In genomic region chr7:99553222-99553884, GRCm38 (mm10) we compare ENCODE assay signal across 11 mouse cellular contexts. TPM values are rescaled to one million over a fixed set of nuclear protein-coding genes. Genes with fewer than 3 reads are reported as not detected.
DNase-seq lines count a peak whose midpoint lies in the region; ATAC-seq lines count a peak whose summit lies in the region.
"Had no signal": no experiment of that assay in that cellular context is flagged by ENCODE, and none has a peak within 500 bp of the region (broad histone marks: within the 10 kb centered on the region; RNA-seq: fewer than 3 reads in every experiment).

No protein-coding gene starts in this region.

- H3K4me3 ChIP-seq in heart, embryonic 16.5 days (ENCODE audit: low read length), result no peak overlapping the region
- H3K4me3 ChIP-seq in embryonic facial prominence, embryonic 10.5 days, result no peak overlapping the region
- no peak overlapping the region for H3K4me3 ChIP-seq in kidney, embryonic 16.5 days (ENCODE audit: low read length)

- H3K36me3 ChIP-seq in heart, embryonic 16.5 days (ENCODE audit: control insufficient read depth, insufficient read depth), result no peaks in the 10 kb centered on the region
- H3K36me3 ChIP-seq in embryonic facial prominence, embryonic 10.5 days (replicated peaks), result peaks cover 29% of the 10 kb centered on the region
- H3K36me3 ChIP-seq in kidney, embryonic 16.5 days (ENCODE audit: insufficient read depth, low read length), result 0 out of 2 replicates have a peak, but pooled peaks cover 8% of the 10 kb centered on the region

- no peak overlapping the region for H3K9ac ChIP-seq in heart, embryonic 16.5 days (ENCODE audit: low read length)
- peak overlapping the region; percentile 3; the same call in 1 of the 2 replicates for H3K9ac ChIP-seq in kidney, embryonic 16.5 days (replicated peaks; ENCODE audit: low read length)

- peak overlapping the region; percentile 0; the same call in 1 of the 2 replicates for H3K4me2 ChIP-seq in heart, embryonic 16.5 days (ENCODE audit: low read depth, low read length)
- H3K4me2 ChIP-seq in kidney, embryonic 16.5 days (replicated peaks; ENCODE audit: low read depth, low read length), result 0 out of 2 replicates have a peak overlapping the region, but pooled peaks have one; percentile 1

- no peak for DNase-seq in heart, adult 9 months (ENCODE audit: low spot score in 2 of 2)
- peak; percentile 61 for DNase-seq in embryonic facial prominence, embryonic 10.5 days (ENCODE audit: low spot score)
- DNase-seq in lung, postnatal 4 days, result peak; percentile 60 to 76
- DNase-seq in thymus, postnatal 0 days (ENCODE audit: low spot score), result no peak
- DNase-seq in right cerebral cortex, postnatal 25 days, result no peak
- no peak for DNase-seq in urinary bladder, postnatal 10 days (ENCODE audit: low spot score)
- DNase-seq: adrenal gland, adult 2 months; cerebellum, adult 9-11 months had no signal

- WGBS in heart, embryonic 16.5 days, result 27% methylated on average over 9 of the region's 9 CpGs
- 56% methylated on average over 9 of the region's 9 CpGs for whole genome bisulfite sequencing in embryonic facial prominence, embryonic 10.5 days
- 45% methylated on average over 9 of the region's 9 CpGs for WGBS in kidney, embryonic 16.5 days

- H3K9me3 ChIP-seq in heart, embryonic 16.5 days (replicated peaks; ENCODE audit: control insufficient read depth, low read length), result no peaks in the 10 kb centered on the region
- H3K9me3 ChIP-seq in embryonic facial prominence, embryonic 10.5 days, result 0 out of 2 replicates have a peak, but pooled peaks cover 3% of the 10 kb centered on the region
- H3K9me3 ChIP-seq in kidney, embryonic 16.5 days (ENCODE audit: low read length), result no peaks in the 10 kb centered on the region

- H3K27me3 ChIP-seq in heart, embryonic 16.5 days (ENCODE audit: control insufficient read depth, insufficient read depth, low read length), result no peaks in the 10 kb centered on the region
- H3K27me3 ChIP-seq in embryonic facial prominence, embryonic 10.5 days (replicated peaks; ENCODE audit: low read depth, poor library complexity, severe bottlenecking), result 0 out of 2 replicates have a peak, but pooled peaks cover 4% of the 10 kb centered on the region
- H3K27me3 ChIP-seq in kidney, embryonic 16.5 days (ENCODE audit: insufficient read depth, low read length), result no peaks in the 10 kb centered on the region

- H3K4me1 ChIP-seq in heart, embryonic 16.5 days (ENCODE audit: control insufficient read depth, insufficient read depth, low read length), result peaks cover 20% of the 10 kb centered on the region
- H3K4me1 ChIP-seq in embryonic facial prominence, embryonic 10.5 days, result peaks cover 44% of the 10 kb centered on the region
- peaks cover 33% of the 10 kb centered on the region for H3K4me1 ChIP-seq in kidney, embryonic 16.5 days (ENCODE audit: insufficient read depth, low read length)

- peak overlapping the region; percentile 66 for H3K27ac ChIP-seq in heart, embryonic 16.5 days (ENCODE audit: low read length)
- H3K27ac ChIP-seq in embryonic facial prominence, embryonic 10.5 days (replicated peaks), result peak overlapping the region; percentile 67
- H3K27ac ChIP-seq in kidney, embryonic 16.5 days (ENCODE audit: low read length), result peak overlapping the region; percentile 83

- ATAC-seq in heart, embryonic 16.5 days (replicated peaks; ENCODE audit: extremely low read depth, insufficient read depth, low FRiP score), result peak; percentile 82
- peak; percentile 66 for ATAC-seq in kidney, embryonic 16.5 days (ENCODE audit: low FRiP score, low TSS enrichment)
- ATAC-seq: midbrain, embryonic 16.5 days had no signal

RNA-seq across cellular contexts. Expression of gene Arrb1, which starts 18.1 kb away (rescaled TPM):
- polyA plus RNA-seq in heart, embryonic 16.5 days (2015; fragmentation: Nextera tagmentation; extraction: Ambion mirVana), result 4.9 and 6.8 TPM in 2 replicates
- polyA plus RNA-seq in embryonic facial prominence, embryonic 10.5 days (2016; fragmentation: Nextera tagmentation; extraction: Ambion mirVana), result 12.6 and 13.7 TPM in 2 replicates
- 11.2 and 11.4 TPM in 2 replicates for polyA plus RNA-seq in kidney, embryonic 16.5 days (2015; fragmentation: Nextera tagmentation; extraction: Ambion mirVana)
- 4.6 and 5.2 TPM in 2 replicates for polyA plus RNA-seq in thymus, postnatal 0 days (2015; fragmentation: Nextera tagmentation; extraction: Ambion mirVana)

Comparison
In these comparisons a context has a peak if more than half of its experiments do, and no peak if none do; other contexts are left out.
1. DNase-seq: peak in embryonic facial prominence, embryonic 10.5 days (single experiment) and lung, postnatal 4 days (2 of 2); none in heart, adult 9 months (0 of 2), thymus, postnatal 0 days (single experiment), right cerebral cortex, postnatal 25 days (single experiment) and urinary bladder, postnatal 10 days (single experiment).
2. Peak in every context shown above with its lines, with median percentiles within 50 percentile points of each other: H3K27ac ChIP-seq.